ENCODE assay signal across 8 mouse cellular contexts in genomic region chr3:122246986-122247767, GRCm38 (mm10). TPM values are rescaled to one million over a fixed set of nuclear protein-coding genes. Genes with fewer than 3 reads are reported as not detected.
DNase-seq lines count a peak whose midpoint lies in the region; ATAC-seq and TF ChIP-seq lines count a peak whose summit lies in the region.

No protein-coding gene starts in this region.

- DNase-seq in heart, adult 8-10 months (ENCODE audit: low spot score) = no peak
- DNase-seq in cerebellum, adult 9-11 months = peak; percentile 57
- DNase-seq in stomach, postnatal 0 days (ENCODE audit: low spot score) = peak; percentile 35
- no peak for DNase-seq in urinary bladder, adult 18-20 months (ENCODE audit: low spot score in 2 of 2)
- no peak for DNase-seq in thymus, adult 18-20 months

- 36% methylated on average over 12 of the region's 12 CpGs for WGBS in heart, embryonic 13.5 days
- WGBS in hindbrain, embryonic 16.5 days = 68% methylated on average over 12 of the region's 12 CpGs
- 14% methylated on average over 12 of the region's 12 CpGs for WGBS in liver, embryonic 16.5 days (ENCODE audit: insufficient replicate concordance)
- WGBS in stomach, postnatal 0 days = 45% methylated on average over 12 of the region's 12 CpGs

- no peak for TF ChIP-seq EP300 in stomach, postnatal 0 days (optimal IDR thresholded peaks at IDR 0.05)

- H3K4me2 ChIP-seq in heart, embryonic 13.5 days = peak overlapping the region; percentile 79
- peak overlapping the region; percentile 52 for H3K4me2 ChIP-seq in hindbrain, embryonic 16.5 days (ENCODE audit: low read length)
- peak overlapping the region; percentile 65 for H3K4me2 ChIP-seq in liver, embryonic 16.5 days (ENCODE audit: low read depth, low read length)
- H3K4me2 ChIP-seq in stomach, postnatal 0 days (replicated peaks; ENCODE audit: low read depth) = peak overlapping the region; percentile 78

- peak overlapping the region; percentile 95 for H3K27ac ChIP-seq in heart, embryonic 13.5 days (replicated peaks)
- no peak overlapping the region for H3K27ac ChIP-seq in hindbrain, embryonic 16.5 days (ENCODE audit: low read depth, low read length)
- peak overlapping the region; percentile 100 for H3K27ac ChIP-seq in liver, embryonic 16.5 days (ENCODE audit: low read length)
- H3K27ac ChIP-seq in stomach, postnatal 0 days (replicated peaks) = peak overlapping the region; percentile 45; the same call in 1 of the 2 replicates

- no peaks in the 10 kb centered on the region for H3K9me3 ChIP-seq in heart, embryonic 13.5 days
- no peaks in the 10 kb centered on the region for H3K9me3 ChIP-seq in hindbrain, embryonic 16.5 days (ENCODE audit: control insufficient read depth, low read length)
- H3K9me3 ChIP-seq in liver, embryonic 16.5 days (replicated peaks; ENCODE audit: control insufficient read depth, low read length) = no peaks in the 10 kb centered on the region
- no peaks in the 10 kb centered on the region for H3K9me3 ChIP-seq in stomach, postnatal 0 days (ENCODE audit: control insufficient read depth, low read length)

- peaks cover 8% of the 10 kb centered on the region; the same call in 1 of the 2 replicates for H3K36me3 ChIP-seq in heart, embryonic 13.5 days
- no peaks in the 10 kb centered on the region for H3K36me3 ChIP-seq in hindbrain, embryonic 16.5 days (ENCODE audit: control insufficient read depth, insufficient read depth, low read length)
- peaks cover 14% of the 10 kb centered on the region for H3K36me3 ChIP-seq in liver, embryonic 16.5 days (ENCODE audit: control insufficient read depth, insufficient read depth)
- H3K36me3 ChIP-seq in stomach, postnatal 0 days (ENCODE audit: control insufficient read depth, insufficient read depth, low read length) = no peaks in the 10 kb centered on the region

- no peak for TF ChIP-seq CTCF in stomach, postnatal 0 days (IDR thresholded peaks at IDR 0.05; ENCODE audit: low read depth)

- no peaks in the 10 kb centered on the region for H3K27me3 ChIP-seq in heart, embryonic 13.5 days (replicated peaks)
- no peaks in the 10 kb centered on the region for H3K27me3 ChIP-seq in hindbrain, embryonic 16.5 days (replicated peaks; ENCODE audit: control insufficient read depth, insufficient read depth, low read length)
- no peaks in the 10 kb centered on the region for H3K27me3 ChIP-seq in liver, embryonic 16.5 days (ENCODE audit: control insufficient read depth, insufficient read depth, low read depth, low read length)
- H3K27me3 ChIP-seq in stomach, postnatal 0 days (ENCODE audit: control insufficient read depth, insufficient read depth, low read length) = no peaks in the 10 kb centered on the region

- peaks cover 31% of the 10 kb centered on the region for H3K4me1 ChIP-seq in heart, embryonic 13.5 days
- H3K4me1 ChIP-seq in hindbrain, embryonic 16.5 days (ENCODE audit: control insufficient read depth, insufficient read depth, low read depth, low read length) = peaks cover 14% of the 10 kb centered on the region
- H3K4me1 ChIP-seq in liver, embryonic 16.5 days (ENCODE audit: control insufficient read depth, low read depth, low read length) = peaks cover 50% of the 10 kb centered on the region
- H3K4me1 ChIP-seq in stomach, postnatal 0 days (replicated peaks; ENCODE audit: control insufficient read depth, insufficient read depth) = peaks cover 2% of the 10 kb centered on the region; the same call in 1 of the 2 replicates

- peak; percentile 26; the same call in 1 of the 2 replicates for ATAC-seq in heart, embryonic 13.5 days (ENCODE audit: extremely low read depth, insufficient number of reproducible peaks, low FRiP score, low TSS enrichment)
- no peak for ATAC-seq in hindbrain, embryonic 16.5 days
- peak; percentile 63 for ATAC-seq in liver, embryonic 16.5 days (ENCODE audit: low read depth)
- no peak for ATAC-seq in stomach, postnatal 0 days (ENCODE audit: low FRiP score, low TSS enrichment)

- H3K9ac ChIP-seq in heart, embryonic 13.5 days = peak overlapping the region; percentile 96
- H3K9ac ChIP-seq in hindbrain, embryonic 16.5 days (ENCODE audit: low read depth, low read length) = peak overlapping the region; percentile 36; the same call in 1 of the 2 replicates
- peak overlapping the region; percentile 100 for H3K9ac ChIP-seq in liver, embryonic 16.5 days (ENCODE audit: low read depth, low read length)
- H3K9ac ChIP-seq in stomach, postnatal 0 days (ENCODE audit: low read length) = peak overlapping the region; percentile 54

- H3K4me3 ChIP-seq in heart, embryonic 13.5 days = peak overlapping the region; percentile 96
- peak overlapping the region; percentile 93 for H3K4me3 ChIP-seq in hindbrain, embryonic 16.5 days (ENCODE audit: low read length)
- peak overlapping the region; percentile 98 for H3K4me3 ChIP-seq in liver, embryonic 16.5 days (ENCODE audit: low read depth, low read length)
- H3K4me3 ChIP-seq in stomach, postnatal 0 days (ENCODE audit: low read depth, low read length) = peak overlapping the region; percentile 90

RNA-seq across cellular contexts. Expression of gene Gclm, which starts 1.8 kb away (rescaled TPM):
- polyA plus RNA-seq in heart, embryonic 13.5 days (2015; fragmentation: Nextera tagmentation; extraction: Ambion mirVana) = 80.1 and 90.0 TPM in 2 replicates
- total RNA-seq in heart, adult 8-10 months (2022) = 10 to 100 TPM; 42.6 to 75.3 (median 55.1) TPM
- polyA plus RNA-seq in hindbrain, embryonic 16.5 days (2015; fragmentation: Nextera tagmentation; extraction: Ambion mirVana) = 37.1 and 43.8 TPM in 2 replicates
- 385 and 388 TPM in 2 replicates for polyA plus RNA-seq in liver, embryonic 16.5 days (2015; fragmentation: Nextera tagmentation; extraction: Ambion mirVana)
- 148 and 155 TPM in 2 replicates for polyA plus RNA-seq in stomach, postnatal 0 days (2015; fragmentation: Nextera tagmentation; extraction: Ambion mirVana)

RNA-seq across cellular contexts. Expression of gene Dnttip2, which starts 27.0 kb away (rescaled TPM):
- polyA plus RNA-seq in heart, embryonic 13.5 days (2015; fragmentation: Nextera tagmentation; extraction: Ambion mirVana) = 44.5 and 45.0 TPM in 2 replicates
- 10 to 100 TPM; 23.3 to 29.7 (median 26.1) TPM for total RNA-seq in heart, adult 8-10 months (2022)
- polyA plus RNA-seq in hindbrain, embryonic 16.5 days (2015; fragmentation: Nextera tagmentation; extraction: Ambion mirVana) = 39.8 and 41.7 TPM in 2 replicates
- 26.1 and 27.5 TPM in 2 replicates for polyA plus RNA-seq in liver, embryonic 16.5 days (2015; fragmentation: Nextera tagmentation; extraction: Ambion mirVana)
- polyA plus RNA-seq in stomach, postnatal 0 days (2015; fragmentation: Nextera tagmentation; extraction: Ambion mirVana) = 37.1 and 39.2 TPM in 2 replicates

RNA-seq across cellular contexts. Expression of gene Bcar3, which starts 46.8 kb away (rescaled TPM):
- 3.6 and 4.8 TPM in 2 replicates for polyA plus RNA-seq in heart, embryonic 13.5 days (2015; fragmentation: Nextera tagmentation; extraction: Ambion mirVana)
- total RNA-seq in heart, adult 8-10 months (2022) = 1 to 10 TPM; 3.9 to 8.2 (median 5.2) TPM
- 6.8 and 7.1 TPM in 2 replicates for polyA plus RNA-seq in hindbrain, embryonic 16.5 days (2015; fragmentation: Nextera tagmentation; extraction: Ambion mirVana)
- 6.0 and 7.2 TPM in 2 replicates for polyA plus RNA-seq in liver, embryonic 16.5 days (2015; fragmentation: Nextera tagmentation; extraction: Ambion mirVana)
- 12.1 and 12.6 TPM in 2 replicates for polyA plus RNA-seq in stomach, postnatal 0 days (2015; fragmentation: Nextera tagmentation; extraction: Ambion mirVana)

Comparison
In these comparisons a context has a peak if more than half of its experiments do, and no peak if none do; other contexts are left out.
1. ATAC-seq: peak in heart, embryonic 13.5 days (single experiment) and liver, embryonic 16.5 days (single experiment); none in hindbrain, embryonic 16.5 days (single experiment) and stomach, postnatal 0 days (single experiment).
2. H3K9ac ChIP-seq: peak in every context shown above with its lines; median percentile 100 in liver, embryonic 16.5 days; 96 in heart, embryonic 13.5 days; 54 in stomach, postnatal 0 days; 36 in hindbrain, embryonic 16.5 days.
3. DNase-seq: peak in cerebellum, adult 9-11 months (single experiment) and stomach, postnatal 0 days (single experiment); none in heart, adult 8-10 months (single experiment), urinary bladder, adult 18-20 months (0 of 2) and thymus, adult 18-20 months (0 of 2).
4. Peak in every context shown above with its lines, with median percentiles within 50 percentile points of each other: H3K4me2 ChIP-seq and H3K4me3 ChIP-seq.